Mouse (Mus musculus) left cerebral cortex, adult 9 months (tissue): ENCODE data around the gene Pax2.
A peak's percentile ranks its signal among the peaks of the same experiment; 100 is the strongest.

ENCODE experiments used
- DNase-seq, 2 experiments: peaks; one replicate each; pipeline ENCODE4 v3.0.0; 2022; ENCODE audit warnings: low spot score in 2 of 2

Gene Pax2

DNA sequence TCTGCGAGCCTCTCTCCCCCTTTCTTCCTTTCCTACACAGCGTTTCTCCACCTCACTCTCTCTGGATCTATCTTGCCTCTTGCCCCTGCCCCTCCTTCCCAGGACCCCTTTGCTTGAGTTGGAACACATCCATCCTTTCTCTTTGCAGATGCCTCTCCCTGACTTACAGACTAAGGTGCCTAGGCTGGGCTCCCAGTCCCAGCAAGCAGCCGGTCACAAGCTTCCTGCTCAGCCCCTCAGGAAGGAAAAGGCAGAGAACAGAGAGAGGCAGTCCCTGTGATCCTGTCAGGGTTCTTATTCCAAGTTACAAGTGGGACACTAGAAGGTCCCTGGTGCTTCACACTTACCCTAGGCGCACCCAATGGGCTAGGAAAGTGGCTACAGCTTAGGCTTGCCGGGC is 7.6 kb upstream of the Pax2 start:
- no peak for DNase-seq

DNA sequence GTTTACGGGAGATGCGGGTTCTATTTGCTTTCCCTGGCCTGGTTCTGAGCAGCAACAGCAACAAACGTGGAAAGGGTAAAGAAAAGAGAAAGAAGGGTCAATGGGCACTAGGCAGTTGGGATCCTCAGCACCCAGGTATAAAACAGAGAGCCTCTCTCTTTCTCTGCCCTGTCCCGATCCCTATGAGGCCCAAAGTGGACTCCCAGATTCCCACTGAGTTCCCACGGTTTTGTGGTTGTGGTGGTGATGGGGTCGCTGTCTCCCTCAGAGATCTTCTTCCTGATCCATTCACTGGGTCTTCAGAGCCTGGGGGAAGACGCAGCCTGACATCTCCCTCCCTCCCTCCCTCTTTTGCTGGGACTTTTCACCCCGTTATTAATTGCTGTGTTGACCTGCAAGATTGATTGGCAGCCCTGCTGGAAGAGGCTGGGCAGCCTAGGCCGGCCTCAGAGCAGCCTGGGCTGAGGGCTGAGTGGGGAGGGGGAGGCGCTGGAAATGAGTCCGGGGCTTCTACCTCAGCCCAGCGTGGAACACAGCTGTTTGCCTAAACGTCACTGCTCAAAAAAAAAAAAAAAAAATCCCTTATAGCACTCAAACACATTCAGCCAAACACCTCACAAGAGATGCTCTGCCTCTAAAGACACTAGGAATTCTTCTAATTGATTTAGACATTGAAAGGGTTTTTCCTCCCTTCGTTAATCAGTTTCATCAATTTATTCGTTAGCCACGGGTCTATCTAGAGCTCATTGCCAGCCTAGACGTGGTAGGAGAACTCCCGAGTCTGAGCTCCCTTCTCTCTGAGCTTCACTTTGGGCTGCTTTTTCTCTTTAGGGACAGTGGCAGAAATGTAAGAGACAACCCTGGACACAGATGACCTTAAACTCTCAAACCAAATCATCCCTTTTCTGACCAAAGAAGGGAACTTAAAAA is 6.5 kb upstream of the Pax2 start:
- no peak for DNase-seq

DNA sequence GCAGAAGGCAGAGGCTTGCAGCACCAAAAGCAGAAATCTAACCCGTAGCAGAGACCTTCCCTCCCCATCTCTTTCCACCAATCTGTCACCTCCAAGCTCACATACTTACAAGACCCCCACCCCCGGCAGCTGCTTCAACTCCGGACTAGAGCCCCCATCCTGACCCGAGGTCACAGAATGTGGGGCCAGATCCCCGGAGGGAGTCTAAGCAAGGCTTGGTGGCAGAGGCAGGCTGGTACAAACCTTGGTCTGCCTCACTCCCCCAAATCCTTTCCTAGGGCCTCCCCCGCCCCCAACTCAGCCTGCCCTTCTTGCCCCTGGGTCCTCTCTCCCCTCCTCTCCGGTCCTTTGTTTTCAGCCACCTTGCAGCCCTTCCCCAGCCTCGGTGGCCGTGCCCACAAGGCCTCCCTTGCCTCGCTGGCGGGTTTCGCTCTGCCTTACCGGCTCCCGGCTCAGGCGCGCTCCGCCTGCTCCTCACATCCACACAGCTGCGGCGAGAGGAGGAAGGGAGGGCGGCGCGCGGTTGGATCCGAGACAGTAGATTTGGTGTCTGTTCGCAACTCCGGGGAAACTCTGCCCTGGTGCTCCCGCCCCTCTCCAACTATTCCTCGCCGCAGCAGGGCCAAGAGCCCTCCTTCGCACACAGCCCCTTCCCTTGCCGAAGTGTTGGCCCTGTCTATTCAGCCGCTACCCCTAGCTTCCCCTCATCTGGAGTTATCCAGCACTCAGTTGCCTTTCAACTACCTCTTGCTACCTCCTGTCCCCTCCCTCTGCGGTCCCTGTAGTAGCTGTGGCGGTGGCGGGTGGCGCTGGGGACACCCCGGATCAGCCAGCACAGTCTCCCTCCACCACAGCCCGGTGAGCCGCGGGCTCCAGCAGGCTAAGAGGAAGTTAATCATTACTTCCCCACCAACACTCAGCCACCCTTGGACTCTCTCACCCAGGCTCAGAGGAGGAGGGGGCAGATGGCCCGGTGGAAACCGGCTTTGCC is 5.5 kb upstream of the Pax2 start:
- no peak for DNase-seq

DNA sequence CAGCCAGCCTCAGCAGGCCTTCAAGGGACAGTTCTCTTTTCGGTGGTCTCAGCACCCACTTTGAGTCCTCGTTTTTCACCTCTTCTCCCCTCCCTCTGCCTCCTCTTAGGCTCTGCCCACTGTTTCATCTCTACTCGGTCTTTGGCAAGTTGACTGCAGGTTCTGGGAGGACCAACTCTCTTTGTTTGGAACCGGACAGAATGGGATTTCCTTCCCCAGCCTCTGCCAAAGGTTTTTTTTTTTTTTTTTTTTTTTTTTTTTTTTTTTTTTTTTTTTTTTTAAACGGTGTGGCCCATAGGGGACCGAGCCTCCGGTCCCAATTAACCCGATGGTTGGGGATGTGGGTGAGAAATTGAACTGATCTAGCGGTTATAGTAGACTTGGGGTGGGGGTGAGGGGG is 4.8 kb upstream of the Pax2 start:
- DNase-seq: no peak

DNA sequence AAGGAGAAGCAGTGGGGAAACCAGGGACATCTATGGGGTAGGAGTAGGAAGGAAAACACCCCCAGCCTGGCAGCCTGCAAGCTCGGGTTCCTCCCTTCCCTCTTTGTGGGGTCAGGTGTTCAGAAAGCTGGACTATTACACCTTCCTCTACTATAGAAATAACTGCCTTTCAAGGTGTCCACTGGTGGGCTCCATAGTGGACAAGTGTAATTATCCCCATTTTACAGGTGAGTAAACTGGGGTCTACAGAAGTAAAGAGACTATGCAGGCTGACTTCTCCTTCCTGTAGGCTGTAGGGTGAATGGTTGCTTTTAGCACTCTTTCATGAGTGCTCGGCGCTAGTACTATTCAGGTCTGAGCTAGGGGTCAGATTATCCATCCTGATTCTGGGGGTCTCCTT is 4.3 kb upstream of the Pax2 start:
- DNase-seq: no peak

DNA sequence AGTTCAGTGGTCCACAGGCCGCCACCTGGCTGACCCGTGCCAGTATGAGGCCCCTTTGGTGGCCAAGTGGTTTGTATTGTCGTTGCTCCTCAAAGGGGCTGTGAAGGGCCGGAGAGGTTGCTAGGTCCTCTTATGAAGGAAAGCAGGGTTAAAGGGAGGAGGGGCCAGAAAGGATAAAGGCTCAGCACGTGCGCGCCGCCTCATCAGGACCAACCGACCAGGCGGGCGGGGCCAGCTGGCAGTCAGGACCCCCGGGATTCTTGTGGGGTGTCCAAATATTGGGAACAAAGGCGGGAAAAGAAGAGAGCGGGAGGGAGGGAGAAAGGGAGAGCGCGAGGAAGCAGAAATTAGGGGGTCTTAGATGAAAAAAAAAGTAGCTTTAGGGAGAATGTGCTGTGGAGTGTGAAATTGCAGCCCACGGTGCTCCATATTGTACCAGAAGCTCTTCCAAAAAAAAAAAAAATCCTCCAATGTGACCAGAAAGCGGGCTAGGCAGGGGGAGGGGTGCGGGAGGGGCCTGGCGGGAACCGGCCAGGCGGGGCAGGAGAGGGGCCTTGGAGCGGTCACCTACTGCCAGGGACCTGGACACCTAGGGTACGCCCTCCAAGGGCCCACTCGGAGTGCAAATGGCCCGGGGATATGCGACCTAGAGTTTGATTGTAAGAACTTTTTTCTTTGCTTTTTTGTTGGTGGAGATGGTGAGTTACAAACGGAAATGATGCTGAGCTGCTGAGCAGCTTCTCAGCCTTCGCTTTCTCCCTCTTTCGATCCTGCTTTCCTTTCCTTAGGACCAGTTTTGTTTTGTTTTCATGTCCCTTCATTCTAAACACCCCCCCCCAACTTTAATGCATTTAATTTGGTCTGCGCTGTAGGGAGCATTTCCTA is 3.5 kb upstream of the Pax2 start:
- DNase-seq: no peak

DNA sequence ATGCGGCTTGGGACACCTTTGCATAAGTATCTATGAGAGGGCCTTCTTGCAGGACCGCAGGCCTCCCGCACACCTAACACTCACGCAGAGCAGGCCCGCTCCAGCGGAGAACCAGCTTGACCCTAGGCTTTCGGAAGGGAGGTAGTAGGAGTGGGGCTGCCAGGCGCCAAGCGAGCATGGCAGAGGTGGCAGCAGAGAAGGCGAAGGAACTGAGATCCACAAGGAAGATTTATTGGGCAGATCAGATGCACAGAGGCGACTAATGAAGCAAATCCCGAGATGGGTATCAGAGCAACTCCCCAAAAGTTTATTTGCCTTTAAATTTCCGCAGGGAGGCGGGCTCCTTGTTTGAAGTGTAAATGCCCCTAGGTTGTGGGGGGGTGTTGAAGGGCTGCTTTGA is 2.5 kb upstream of the Pax2 start:
- DNase-seq: no peak

DNA sequence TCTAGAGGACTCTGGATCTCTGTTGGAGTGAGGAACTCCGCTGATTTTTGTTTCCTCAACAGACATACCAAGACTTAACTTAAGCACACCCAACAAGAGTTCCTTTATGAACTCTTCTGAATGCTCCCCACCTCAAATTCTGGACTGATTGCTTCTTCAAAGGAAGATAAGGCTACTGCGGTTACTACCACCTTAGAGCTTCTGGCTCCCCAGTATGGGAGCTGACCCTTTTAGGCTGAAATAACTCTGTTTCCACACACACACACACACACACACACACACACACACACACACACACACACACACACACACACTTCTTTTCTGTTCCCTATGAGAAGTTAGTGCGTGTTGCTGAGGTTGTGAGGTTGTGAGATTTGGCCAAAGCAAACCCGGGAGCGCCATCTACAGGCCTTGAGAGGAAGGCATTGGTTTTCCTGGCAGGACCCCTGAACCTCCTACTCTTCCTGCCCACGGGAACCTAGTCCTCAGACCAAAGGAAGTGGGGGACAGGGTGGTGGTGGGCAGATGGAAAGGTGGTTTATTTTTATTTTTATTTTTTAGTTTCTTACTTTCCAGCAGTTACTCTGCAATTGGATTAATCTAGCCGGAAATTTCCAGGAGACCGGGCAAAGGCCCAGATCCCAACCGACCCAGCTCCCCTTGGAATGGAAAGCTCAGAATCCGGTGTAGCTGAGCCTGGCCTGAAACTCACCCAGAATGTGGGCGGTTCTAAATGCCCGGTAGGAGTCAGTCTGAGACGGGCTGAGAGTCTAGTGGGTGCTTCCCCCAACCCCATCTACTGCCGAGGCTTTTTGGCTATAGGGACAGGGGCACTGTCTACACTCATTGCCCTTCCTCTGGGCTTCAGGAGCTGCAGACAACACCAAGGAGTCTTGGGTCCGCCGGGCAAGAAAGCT is 1.1 kb upstream of the Pax2 start:
- peak in 1 of 2 experiments; percentile 25 for DNase-seq

DNA sequence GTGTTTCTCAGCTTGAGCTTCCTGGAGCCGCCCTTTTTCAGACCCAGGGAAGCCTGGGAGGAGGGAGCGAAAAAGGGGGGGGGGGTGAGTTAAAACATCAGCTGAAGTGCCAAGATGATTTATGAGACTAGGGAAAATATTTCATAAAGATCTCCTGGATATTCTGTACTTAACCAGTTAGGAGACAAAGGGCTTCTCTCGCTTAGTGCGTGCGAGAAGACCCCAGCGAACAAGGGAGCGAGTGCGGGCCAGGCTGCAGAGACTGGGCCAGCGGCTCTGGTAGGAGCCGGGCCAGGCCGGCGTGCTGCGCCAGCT is 510 bp upstream of the Pax2 start:
- DNase-seq: no peak

DNA sequence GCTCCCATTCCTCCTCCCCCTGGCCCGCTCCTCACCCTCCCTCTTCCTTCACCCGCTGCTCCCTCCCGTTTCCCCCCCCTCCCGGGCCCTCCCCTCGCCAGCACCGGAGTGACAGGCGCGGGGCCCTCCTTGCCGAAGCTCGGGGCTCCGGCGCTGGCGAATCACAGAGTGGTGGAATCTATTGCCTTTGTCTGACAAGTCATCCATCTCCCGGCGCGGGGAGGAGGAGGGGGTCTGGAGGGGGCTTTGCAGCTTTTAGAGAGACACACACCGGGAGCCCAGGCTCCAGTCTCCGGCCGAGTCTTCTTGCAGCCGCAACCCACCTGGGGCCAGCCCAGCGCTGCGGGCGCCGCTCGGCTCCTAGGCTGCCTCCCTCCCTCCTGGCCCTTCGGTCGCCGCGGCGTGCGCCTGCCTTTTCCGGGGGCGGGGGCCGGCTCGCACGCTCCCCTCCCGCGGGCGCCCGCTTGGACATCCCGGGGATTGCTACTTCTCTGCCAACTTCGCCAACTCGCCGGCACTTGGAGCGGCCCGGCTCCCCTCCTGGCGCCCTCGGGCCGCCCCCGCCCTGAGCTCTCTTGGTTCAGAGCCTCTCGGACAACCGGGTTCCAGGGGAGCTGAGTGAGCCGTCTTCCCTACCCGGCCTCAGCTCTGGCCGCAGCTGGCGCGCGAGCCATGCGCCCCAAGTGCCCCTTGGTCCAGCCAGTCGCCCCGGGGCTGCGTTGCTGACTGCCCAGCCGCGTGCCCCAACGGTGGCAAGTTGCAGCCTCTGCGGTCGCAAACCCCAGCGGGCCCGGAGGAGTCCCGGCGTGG is 781 bp downstream of the Pax2 start:
- no peak for DNase-seq

DNA sequence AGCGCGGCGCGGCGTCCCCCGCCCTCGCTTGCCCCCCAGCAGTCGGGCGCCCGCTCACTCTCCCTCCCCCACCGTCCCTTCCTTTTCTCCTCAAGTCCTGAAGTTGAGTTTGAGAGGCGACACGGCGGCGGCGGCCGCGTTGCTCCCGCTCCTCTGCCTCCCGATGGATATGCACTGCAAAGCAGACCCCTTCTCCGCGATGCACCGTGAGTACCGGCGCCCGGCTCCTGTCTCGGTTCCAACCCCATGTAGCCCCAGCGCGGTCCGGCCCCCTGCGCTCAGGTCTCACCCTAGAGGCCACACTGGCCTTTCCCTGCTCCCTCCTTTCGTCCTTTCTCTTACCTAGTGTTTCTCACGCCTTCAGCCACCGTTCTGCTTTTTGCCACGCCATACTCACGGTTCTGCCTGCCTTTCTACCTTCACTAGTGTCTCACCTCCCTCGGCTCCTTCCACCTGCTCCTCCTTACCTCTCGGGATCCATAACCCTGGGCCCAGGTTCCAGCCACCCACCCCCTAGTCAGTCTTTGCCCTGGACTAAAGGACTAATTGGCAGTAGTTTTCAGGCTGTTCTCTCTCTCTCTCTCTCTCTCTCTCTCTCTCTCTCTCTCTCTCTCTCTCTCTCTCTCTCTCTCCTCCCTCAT is 1.5 kb downstream of the Pax2 start:
- no peak for DNase-seq

DNA sequence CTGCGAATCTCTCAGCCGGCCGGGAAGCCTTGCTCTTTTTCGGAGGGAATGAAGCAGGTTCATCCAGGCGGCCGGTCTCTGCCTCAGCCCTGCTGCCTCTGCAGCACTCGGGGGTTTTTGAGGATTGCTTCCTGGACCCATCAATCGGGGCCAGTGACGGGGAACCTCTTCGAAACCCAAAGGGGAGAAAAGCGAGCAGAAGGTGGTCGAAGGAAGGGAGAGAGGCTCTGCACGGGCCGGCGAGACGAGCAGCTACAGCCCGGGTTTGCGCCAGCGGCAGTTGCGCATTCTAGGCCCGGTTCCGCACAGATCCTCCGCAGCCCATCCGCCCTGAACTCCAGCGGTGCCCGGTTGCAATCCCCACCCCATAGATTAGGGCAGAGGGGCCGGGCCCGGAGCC is 3.0 kb downstream of the Pax2 start:
- no peak for DNase-seq

DNA sequence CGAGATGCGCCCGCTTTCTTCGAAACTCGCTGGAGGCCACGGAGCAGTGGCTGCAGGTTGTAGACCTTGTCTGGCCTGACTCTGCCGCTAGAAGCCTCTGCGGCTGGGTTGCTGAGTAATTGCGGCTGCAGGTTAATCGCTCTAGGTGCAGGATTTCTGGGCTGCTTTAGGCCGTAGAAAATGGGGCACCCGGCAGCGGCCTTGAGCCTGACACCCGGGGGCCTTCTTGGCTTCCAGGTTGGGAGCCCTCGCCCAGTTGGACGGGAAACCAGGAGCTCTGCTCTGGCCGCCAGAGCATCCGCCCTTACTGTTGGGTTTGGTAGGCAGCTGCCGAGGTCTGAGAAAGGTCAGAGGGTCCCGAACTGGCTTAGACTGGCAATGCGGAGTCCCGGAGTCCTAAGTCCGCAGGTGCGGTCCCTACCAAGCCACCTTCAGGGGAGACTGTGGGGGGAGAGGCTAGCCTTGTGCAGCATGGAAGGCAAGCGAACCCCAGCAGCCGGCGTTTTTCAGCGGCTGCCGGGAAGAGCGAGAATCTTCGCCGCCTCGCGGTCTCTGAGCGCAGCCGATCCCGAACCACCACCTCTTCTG is 3.8 kb downstream of the Pax2 start:
- no peak for DNase-seq

DNA sequence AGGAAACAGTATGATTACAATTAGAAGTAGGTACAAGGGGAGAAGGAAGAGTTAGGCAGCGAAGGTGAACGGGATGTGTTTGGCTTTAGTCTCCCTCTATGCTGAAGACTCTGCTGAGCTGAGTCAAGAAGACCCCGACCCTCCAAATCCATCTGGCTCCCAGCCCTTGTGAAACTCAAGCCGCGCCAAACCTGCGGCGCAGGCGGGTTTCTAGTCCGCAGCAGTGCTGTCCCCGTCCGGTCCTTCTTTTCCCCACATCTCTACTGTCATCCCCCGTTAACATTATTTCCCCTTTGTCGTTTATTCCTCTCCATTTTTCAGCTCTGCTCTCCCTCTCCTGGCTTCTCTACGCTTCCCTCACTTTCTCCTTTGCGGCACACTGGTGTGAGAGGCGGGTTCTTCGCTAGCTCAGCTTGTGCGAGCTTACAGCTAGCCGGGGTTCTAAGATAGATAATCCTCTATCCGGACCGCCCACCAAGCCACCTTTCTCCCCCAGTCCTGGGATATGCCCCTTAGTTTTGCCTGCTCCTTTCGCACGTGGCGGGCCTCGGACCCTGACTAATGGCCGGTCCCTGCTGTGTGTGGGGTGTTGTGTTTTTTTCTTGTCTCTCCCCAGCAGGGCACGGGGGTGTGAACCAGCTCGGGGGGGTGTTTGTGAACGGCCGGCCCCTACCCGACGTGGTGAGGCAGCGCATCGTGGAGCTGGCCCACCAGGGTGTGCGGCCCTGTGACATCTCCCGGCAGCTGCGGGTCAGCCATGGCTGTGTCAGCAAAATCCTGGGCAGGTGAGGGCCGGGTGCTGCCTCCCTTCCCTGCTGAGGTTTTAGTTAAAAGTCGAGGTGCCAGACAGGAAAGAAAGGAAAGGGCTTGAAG is 4.7 kb downstream of the Pax2 start:
- DNase-seq: no peak

DNA sequence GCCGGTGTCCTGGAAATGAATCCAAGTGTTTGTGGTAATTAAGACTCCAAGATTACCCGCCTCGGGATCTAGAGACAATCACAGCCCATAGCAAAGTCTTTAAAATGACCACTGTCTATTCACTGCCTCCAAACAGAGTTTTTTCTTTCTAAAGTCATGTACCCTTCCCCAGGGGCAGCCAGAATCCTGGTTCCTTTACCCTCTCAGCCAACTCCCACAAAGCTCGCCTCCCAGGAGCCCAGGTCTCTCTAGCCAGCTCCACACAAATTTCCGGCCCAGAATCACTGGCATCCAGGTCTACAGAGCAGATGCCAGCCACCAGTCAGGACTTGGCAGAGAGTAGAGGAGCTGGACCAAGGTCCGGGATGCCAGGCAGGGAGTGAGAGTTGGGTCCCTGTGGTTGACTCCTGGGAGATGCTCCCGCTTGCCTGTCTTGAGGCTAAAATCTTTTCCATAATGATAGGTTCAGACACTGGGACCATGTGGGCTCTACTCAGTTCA is 6.3 kb downstream of the Pax2 start:
- no peak for DNase-seq

DNA sequence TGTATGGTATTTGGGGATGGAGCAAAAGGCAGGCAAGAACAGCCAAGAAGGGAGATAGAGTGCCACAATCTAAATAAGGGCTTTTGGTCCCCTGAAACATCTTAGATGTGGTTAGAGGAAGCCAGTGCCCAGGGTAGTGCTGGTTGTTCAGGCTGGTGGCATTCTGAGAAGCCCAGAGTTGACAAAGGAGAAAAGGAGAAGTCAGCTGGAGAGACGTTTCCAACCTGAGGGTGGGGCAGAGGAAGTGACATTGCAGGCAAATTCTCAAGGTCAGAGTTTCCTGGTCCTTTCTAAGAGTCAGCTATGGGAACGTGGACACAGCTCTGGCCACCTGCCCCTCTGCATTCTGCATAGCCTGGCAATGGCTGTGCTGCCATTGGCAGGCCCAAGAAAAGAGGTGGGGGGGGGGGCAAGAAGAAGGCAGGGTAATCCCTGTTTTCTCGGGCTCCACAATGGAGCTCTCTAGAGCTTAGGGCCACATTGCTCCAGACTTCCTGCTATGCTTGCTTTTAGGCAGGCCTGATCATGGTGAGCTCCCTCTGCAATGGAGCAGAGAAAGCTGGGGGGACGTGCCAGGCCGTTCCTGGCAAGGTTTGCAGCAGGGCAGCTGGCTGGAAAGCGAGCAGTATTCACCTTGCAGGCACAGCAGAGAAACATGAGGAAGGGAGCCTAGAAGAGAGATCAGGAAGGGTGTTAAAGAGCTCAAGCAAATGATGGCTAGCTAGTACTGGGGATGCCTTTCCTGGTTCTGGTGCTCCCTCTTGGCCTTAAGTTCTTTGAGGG is 14.6 kb downstream of the Pax2 start:
- DNase-seq: no peak

DNA sequence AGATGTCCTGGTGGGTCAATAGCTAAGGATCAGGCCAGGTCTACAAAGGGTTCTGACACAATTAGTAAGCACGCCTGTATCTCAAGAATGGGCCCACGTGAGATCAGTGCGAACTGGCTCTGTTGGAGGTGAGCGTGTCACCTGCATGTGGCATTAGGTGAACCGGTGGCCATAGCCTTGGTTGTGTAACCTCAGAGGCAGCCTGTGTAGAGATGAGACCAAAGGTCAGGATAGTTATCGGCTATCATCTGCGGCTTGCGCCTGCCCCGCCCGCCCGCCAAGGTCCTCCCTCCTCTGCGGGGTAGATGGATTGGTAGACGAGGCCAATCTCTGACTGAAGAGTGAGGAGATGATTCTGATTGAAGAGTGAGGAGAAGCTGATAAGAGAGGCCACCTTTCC is 15.7 kb downstream of the Pax2 start:
- no peak for DNase-seq
